Mouse (Mus musculus): ENCODE data around the gene Sit1.
A peak's percentile ranks its signal among the peaks of the same experiment; 100 is the strongest.
"Not testable (repeated sequence)": the region's sequence is repeated elsewhere in the genome, so short reads cannot be mapped to it uniquely, and the experiment has no call there.

The Sit1 gene

GRCm38 (mm10) chr4:43499407-43500333 lies 16.1 kb upstream of the Sit1 start, which contains the start of gene Arhgef39:
Gene Arhgef39 (minus strand): TSS chr4:43499695.
- peak; percentile 31 to 45 for DNase-seq (ENCODE audit: low spot score in 2 of 2)

GRCm38 (mm10) chr4:43498983-43499382 lies 15.4 kb upstream of the Sit1 start:
- no peak for DNase-seq (ENCODE audit: low spot score in 2 of 2)

- no peak for DNase-seq (ENCODE audit: low spot score in 2 of 2)
Measured at GRCm38 (mm10) chr4:43497946-43498345, 14.4 kb upstream of the Sit1 start.

GRCm38 (mm10) chr4:43497405-43497804 lies 13.9 kb upstream of the Sit1 start:
- no peak for DNase-seq (ENCODE audit: low spot score in 2 of 2)

- no peak for DNase-seq (ENCODE audit: low spot score in 2 of 2)
Measured at GRCm38 (mm10) chr4:43496587-43496986, 13.1 kb upstream of the Sit1 start.

- DNase-seq (ENCODE audit: low spot score in 2 of 2) = no peak
Measured at GRCm38 (mm10) chr4:43493846-43494240, 10.3 kb upstream of the Sit1 start.

GRCm38 (mm10) chr4:43493186-43493845 lies 9.8 kb upstream of the Sit1 start:
- peak; percentile 91 to 96 for DNase-seq (ENCODE audit: low spot score in 2 of 2)

GRCm38 (mm10) chr4:43492821-43493185 lies 9.3 kb upstream of the Sit1 start, which contains the start of gene Ccdc107:
Gene Ccdc107 (plus strand): TSS chr4:43492900.
- DNase-seq (ENCODE audit: low spot score in 2 of 2) = peak; percentile 79 to 84

- DNase-seq (ENCODE audit: low spot score in 2 of 2) = no peak
Measured at GRCm38 (mm10) chr4:43492101-43492820, 8.7 kb upstream of the Sit1 start.

- no peak for DNase-seq (ENCODE audit: low spot score in 2 of 2)
Measured at GRCm38 (mm10) chr4:43490801-43491200, 7.3 kb upstream of the Sit1 start.

- DNase-seq (ENCODE audit: low spot score in 2 of 2) = no peak
Measured at GRCm38 (mm10) chr4:43489611-43490010, 6.1 kb upstream of the Sit1 start.

- DNase-seq (ENCODE audit: low spot score in 2 of 2) = not testable (repeated sequence)
Measured at GRCm38 (mm10) chr4:43485666-43486065, 2.1 kb upstream of the Sit1 start.

GRCm38 (mm10) chr4:43482591-43482990 lies 943 bp downstream of the Sit1 start:
- no peak for DNase-seq (ENCODE audit: low spot score in 2 of 2)

- no peak for DNase-seq (ENCODE audit: low spot score in 2 of 2)
Measured at GRCm38 (mm10) chr4:43481894-43482456, 1.6 kb downstream of the Sit1 start.

GRCm38 (mm10) chr4:43480985-43481384 lies 2.5 kb downstream of the Sit1 start:
- no peak for DNase-seq (ENCODE audit: low spot score in 2 of 2)

GRCm38 (mm10) chr4:43478906-43479832 lies 4.4 kb downstream of the Sit1 start:
- DNase-seq (ENCODE audit: low spot score in 2 of 2) = peak; percentile 25 to 39

GRCm38 (mm10) chr4:43478534-43478858 lies 5.0 kb downstream of the Sit1 start:
- DNase-seq (ENCODE audit: low spot score in 2 of 2) = no peak

GRCm38 (mm10) chr4:43477857-43478533 lies 5.5 kb downstream of the Sit1 start:
- peak; percentile 57 to 64 for DNase-seq (ENCODE audit: low spot score in 2 of 2)

- no peak for DNase-seq (ENCODE audit: low spot score in 2 of 2)
Measured at GRCm38 (mm10) chr4:43476604-43477003, 6.9 kb downstream of the Sit1 start.

- no peak for DNase-seq (ENCODE audit: low spot score in 2 of 2)
Measured at GRCm38 (mm10) chr4:43473636-43474035, 9.9 kb downstream of the Sit1 start.

Data from frontal cortex, postnatal 25 days (tissue).